Mouse (Mus musculus) bone marrow macrophage, adult 2 months (primary cell): Measurements from ENCODE around the gene Fam19a3.

Experiments used
- CTCF ChIP-seq: IDR thresholded peaks from 2 replicates; pipeline ENCODE4 v1.5.1; 2012; ENCODE audit warnings: low read depth, mild to moderate bottlenecking, low read length, moderate library complexity
- POLR2A ChIP-seq: IDR thresholded peaks from 2 replicates; pipeline ENCODE4 v1.6.1; 2012; ENCODE audit warnings: mild to moderate bottlenecking, low read depth, low read length, borderline replicate concordance

- TF ChIP-seq CTCF (no peak), POLR2A (no peak)
Measured at GRCm38 (mm10) chr3:104773301-104773700, 8.3 kb downstream of the Fam19a3 start.
